Mouse (Mus musculus): ENCODE data around the gene Dusp3. TPM values are rescaled to one million over a fixed set of nuclear protein-coding genes. Genes with fewer than 3 reads are reported as not detected.
A peak's percentile ranks its signal among the peaks of the same experiment; 100 is the strongest.

Dusp3 gene
- polyA plus RNA-seq, 1 experiment from 2014 or later, result 27.6 TPM

DNA sequence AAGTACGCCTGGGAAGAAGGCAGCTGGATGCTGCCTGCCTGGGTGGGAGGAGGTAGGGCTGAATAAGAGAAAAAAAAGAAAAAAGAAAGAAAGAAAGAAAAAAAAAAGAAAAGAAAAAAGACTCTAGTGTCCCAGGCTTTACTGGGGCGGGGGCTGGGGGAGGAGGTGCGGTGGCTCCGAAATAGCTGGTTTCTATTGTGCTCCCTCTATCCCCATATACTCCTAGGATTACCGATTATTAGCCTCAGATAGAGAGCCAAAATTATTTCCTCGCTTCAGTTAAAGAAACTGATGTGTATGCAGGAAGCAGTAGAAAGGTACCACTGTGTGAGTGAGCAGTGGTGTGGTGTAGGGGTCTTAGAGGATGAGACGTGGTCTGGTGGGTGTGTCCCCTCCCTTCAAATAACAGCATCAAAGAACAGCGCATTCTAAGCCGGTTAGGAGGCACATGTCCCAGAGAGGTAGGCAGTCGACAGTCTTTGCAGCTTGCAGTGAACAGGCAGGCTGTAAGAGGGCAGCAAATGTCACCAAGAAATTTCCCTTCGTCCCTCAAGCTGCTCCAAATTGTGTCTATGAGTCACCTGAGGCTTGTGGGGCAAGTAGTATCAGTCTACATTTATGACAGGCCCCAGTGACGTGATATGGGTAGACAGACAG is 40.7 kb upstream of the Dusp3 start:
- ATAC-seq, result no peak
- H3K4me1 ChIP-seq (ENCODE audit: control insufficient read depth, insufficient read depth, low read length), result peaks cover 9% of the 10 kb centered on the region
- 6% methylated on average over 12 of the region's 12 CpGs for whole genome bisulfite sequencing
- peak overlapping the region; percentile 57 for H3K4me3 ChIP-seq (ENCODE audit: low read length)
- H3K9ac ChIP-seq (ENCODE audit: low read depth, low read length), result peak overlapping the region; percentile 70; the same call in 1 of the 2 replicates
- H3K27me3 ChIP-seq (replicated peaks; ENCODE audit: control insufficient read depth, insufficient read depth, low read length), result no peaks in the 10 kb centered on the region
- no peaks in the 10 kb centered on the region for H3K36me3 ChIP-seq (ENCODE audit: control insufficient read depth, insufficient read depth, low read length)
- H3K9me3 ChIP-seq (ENCODE audit: control insufficient read depth, low read length), result no peaks in the 10 kb centered on the region
- H3K4me2 ChIP-seq (ENCODE audit: low read depth, low read length), result peak overlapping the region; percentile 94
- peak overlapping the region; percentile 45 for H3K27ac ChIP-seq (ENCODE audit: low read length)

DNA sequence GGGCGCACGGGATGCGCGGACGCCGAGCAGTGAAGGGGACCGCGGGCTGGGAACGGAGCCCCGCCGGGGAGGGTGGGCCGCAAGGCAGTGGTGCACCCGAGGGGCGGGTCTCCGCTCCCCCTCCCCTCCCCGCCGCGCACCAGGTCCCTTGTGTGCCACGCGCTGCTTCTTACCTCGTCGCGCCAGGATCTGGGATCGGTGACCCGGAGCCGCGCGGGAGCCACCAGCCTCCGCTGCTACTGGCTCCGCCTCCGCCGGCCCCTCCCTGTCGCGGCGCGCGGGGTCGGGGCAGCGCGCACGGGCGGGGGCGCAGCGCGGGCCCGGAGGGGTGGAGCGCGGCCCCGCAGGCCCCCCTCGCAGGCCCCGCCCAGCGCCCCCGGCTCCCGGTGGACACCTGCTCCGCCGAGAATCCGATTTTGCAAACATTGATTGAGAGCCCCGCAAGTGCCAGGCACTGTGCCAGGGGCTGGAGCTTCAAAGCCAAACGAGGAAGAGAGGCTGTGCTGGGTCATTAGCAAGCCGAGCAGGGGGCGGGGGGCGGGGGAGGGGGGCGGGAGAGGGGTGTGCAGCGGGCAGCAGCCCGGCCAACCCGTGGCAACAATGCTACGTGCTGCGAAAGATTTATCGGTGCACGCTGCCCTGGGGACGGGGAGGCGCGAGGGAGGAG is 40.0 kb upstream of the Dusp3 start:
- Histone ChIP-seq H3K27ac (ENCODE audit: low read length) (peak overlapping the region; percentile 56; the same call in 1 of the 2 replicates), H3K4me3 (ENCODE audit: low read length) (peak overlapping the region; percentile 57), H3K27me3 (replicated peaks; ENCODE audit: control insufficient read depth, insufficient read depth, low read length) (no peaks in the 10 kb centered on the region), H3K4me2 (ENCODE audit: low read depth, low read length) (peak overlapping the region; percentile 94), H3K9ac (ENCODE audit: low read depth, low read length) (peak overlapping the region; percentile 70), H3K4me1 (ENCODE audit: control insufficient read depth, insufficient read depth, low read length) (peaks cover 9% of the 10 kb centered on the region), H3K36me3 (ENCODE audit: control insufficient read depth, insufficient read depth, low read length) (no peaks in the 10 kb centered on the region), H3K9me3 (ENCODE audit: control insufficient read depth, low read length) (no peaks in the 10 kb centered on the region)
- ATAC-seq, result peak; percentile 89
- under 1% methylated on average over 59 of the region's 73 CpGs for WGBS

DNA sequence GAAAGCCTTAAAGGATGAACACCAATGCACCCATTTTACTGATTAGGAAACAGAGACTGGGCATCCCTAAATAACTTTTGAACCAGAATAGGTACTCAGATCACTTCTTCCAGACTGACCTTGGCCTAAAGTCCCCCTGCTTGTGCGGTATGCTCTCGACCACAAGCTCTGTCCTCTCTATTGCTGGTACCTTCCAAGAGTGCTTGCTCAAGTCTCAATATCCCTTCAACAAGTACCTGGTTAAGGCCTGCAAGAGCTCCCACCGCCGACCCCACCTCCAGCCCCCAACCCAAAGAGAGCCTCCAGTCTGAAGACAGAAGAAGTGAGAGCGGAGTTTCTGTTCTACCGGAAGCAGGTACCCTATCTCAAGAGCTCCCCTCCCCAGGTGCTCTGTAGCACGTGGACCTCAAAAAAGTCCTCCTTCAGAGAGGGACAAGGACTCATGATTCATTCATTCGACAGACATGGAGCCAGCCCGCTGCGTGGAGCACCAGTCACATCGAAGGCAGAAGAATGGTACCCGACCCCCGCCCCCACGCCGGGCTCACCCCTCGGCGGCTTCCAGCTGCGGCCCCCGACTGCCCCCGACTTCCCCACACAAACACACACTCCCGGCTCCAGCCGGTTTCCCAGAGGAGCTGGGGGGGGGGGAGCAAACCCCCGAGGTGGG is 39.3 kb upstream of the Dusp3 start:
- Histone ChIP-seq H3K36me3 (ENCODE audit: control insufficient read depth, insufficient read depth, low read length) (no peaks in the 10 kb centered on the region), H3K4me1 (ENCODE audit: control insufficient read depth, insufficient read depth, low read length) (peaks cover 9% of the 10 kb centered on the region), H3K9me3 (ENCODE audit: control insufficient read depth, low read length) (no peaks in the 10 kb centered on the region), H3K27me3 (replicated peaks; ENCODE audit: control insufficient read depth, insufficient read depth, low read length) (no peaks in the 10 kb centered on the region), H3K9ac (ENCODE audit: low read depth, low read length) (peak overlapping the region; percentile 70), H3K27ac (ENCODE audit: low read length) (no peak overlapping the region), H3K4me2 (ENCODE audit: low read depth, low read length) (peak overlapping the region; percentile 94), H3K4me3 (ENCODE audit: low read length) (peak overlapping the region; percentile 57)
- peak; percentile 8; the same call in 1 of the 2 replicates for ATAC-seq
- 6% methylated on average over 23 of the region's 23 CpGs for WGBS

DNA sequence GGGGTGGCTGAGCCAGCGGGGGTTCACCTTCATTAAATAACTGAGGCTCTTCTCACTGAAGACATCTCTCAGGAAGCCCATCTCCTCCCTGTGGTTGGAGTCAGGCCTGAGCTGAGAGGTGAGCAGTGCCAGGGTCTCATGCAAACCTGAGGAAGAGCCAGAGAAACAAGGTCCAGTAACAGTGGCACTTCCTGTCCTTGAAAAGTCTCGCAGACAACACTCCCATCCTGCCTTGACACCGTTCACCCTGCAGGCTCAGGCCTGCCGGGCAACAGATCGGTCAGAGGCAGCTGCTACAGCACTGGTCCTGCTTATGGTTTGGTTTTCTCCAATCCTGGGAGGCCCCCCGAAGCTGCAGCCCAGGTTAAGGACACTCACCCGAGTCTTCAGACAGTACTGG is 38.5 kb upstream of the Dusp3 start:
- WGBS, result 55% methylated on average over 7 of the region's 7 CpGs
- no peak for ATAC-seq

DNA sequence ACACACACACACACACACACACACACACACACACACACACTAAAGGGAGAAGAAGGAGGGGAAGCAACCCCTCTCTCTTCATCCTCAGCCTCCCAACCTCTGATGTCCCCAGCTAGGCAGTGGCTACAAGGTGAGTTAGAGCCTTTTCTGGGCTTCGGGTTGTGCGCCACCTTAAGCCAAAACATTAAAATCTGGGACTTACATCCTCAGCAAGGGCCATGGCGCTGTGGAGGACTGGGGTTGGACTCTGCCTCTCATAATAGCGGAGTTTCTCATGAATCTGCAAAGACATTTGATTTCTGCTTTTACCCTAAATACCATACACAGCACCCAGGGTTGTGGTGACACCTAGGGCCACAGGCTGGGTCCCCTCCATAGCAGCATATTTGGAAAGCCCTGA is 38.1 kb upstream of the Dusp3 start:
- Histone ChIP-seq H3K4me3 (ENCODE audit: low read length) (no peak overlapping the region), H3K36me3 (ENCODE audit: control insufficient read depth, insufficient read depth, low read length) (no peaks in the 10 kb centered on the region), H3K9me3 (ENCODE audit: control insufficient read depth, low read length) (no peaks in the 10 kb centered on the region), H3K4me2 (ENCODE audit: low read depth, low read length) (no peak overlapping the region), H3K9ac (ENCODE audit: low read depth, low read length) (no peak overlapping the region), H3K4me1 (ENCODE audit: control insufficient read depth, insufficient read depth, low read length) (peaks cover 9% of the 10 kb centered on the region), H3K27ac (ENCODE audit: low read length) (no peak overlapping the region), H3K27me3 (replicated peaks; ENCODE audit: control insufficient read depth, insufficient read depth, low read length) (no peaks in the 10 kb centered on the region)
- WGBS, result 87% methylated on average over 4 of the region's 4 CpGs
- ATAC-seq, result no peak

More for the DNA sequence above, 38.5 kb upstream of the Dusp3 start:
- Histone ChIP-seq H3K9ac (ENCODE audit: low read depth, low read length) (no peak overlapping the region), H3K27me3 (replicated peaks; ENCODE audit: control insufficient read depth, insufficient read depth, low read length) (no peaks in the 10 kb centered on the region), H3K4me2 (ENCODE audit: low read depth, low read length) (no peak overlapping the region), H3K4me1 (ENCODE audit: control insufficient read depth, insufficient read depth, low read length) (peaks cover 9% of the 10 kb centered on the region), H3K4me3 (ENCODE audit: low read length) (no peak overlapping the region), H3K27ac (ENCODE audit: low read length) (no peak overlapping the region), H3K36me3 (ENCODE audit: control insufficient read depth, insufficient read depth, low read length) (no peaks in the 10 kb centered on the region), H3K9me3 (ENCODE audit: control insufficient read depth, low read length) (no peaks in the 10 kb centered on the region)

DNA sequence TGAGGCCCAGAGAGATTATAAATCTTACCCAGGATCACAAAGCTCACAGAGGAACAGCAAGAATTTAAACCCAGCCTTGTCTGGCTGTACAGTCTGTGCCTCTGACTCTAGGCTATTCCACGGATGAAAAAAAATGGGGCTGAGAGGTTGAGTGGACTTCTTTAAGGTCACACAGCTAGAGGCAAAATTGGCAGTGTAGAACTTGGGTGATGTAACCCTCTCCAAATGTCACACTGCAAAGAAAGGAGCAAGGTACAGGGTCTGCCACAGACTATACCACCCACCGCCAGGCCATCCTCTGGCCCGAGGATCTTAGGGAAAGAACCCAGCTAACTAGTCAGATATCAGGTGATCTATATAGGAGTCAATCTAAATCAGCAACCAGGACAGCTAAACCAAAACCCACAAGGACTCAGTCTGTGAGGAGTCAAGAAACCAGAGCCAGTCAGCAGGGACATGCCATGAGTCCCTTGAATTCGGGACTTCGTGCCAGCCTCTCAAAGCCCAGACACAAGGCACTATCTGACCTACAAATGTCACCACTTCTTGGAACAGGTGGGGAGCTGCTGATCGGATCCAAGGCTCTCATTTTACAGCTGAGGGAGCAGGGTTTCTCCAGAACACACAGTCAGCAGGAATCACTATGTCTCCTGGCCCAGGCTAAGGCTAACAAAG is 37.4 kb upstream of the Dusp3 start:
- Histone ChIP-seq H3K4me3 (ENCODE audit: low read length) (no peak overlapping the region), H3K4me2 (ENCODE audit: low read depth, low read length) (no peak overlapping the region), H3K36me3 (ENCODE audit: control insufficient read depth, insufficient read depth, low read length) (no peaks in the 10 kb centered on the region), H3K9ac (ENCODE audit: low read depth, low read length) (no peak overlapping the region), H3K9me3 (ENCODE audit: control insufficient read depth, low read length) (no peaks in the 10 kb centered on the region), H3K4me1 (ENCODE audit: control insufficient read depth, insufficient read depth, low read length) (peaks cover 9% of the 10 kb centered on the region), H3K27me3 (replicated peaks; ENCODE audit: control insufficient read depth, insufficient read depth, low read length) (no peaks in the 10 kb centered on the region), H3K27ac (ENCODE audit: low read length) (no peak overlapping the region)
- no peak for ATAC-seq
- 86% methylated on average over 6 of the region's 6 CpGs for WGBS

DNA sequence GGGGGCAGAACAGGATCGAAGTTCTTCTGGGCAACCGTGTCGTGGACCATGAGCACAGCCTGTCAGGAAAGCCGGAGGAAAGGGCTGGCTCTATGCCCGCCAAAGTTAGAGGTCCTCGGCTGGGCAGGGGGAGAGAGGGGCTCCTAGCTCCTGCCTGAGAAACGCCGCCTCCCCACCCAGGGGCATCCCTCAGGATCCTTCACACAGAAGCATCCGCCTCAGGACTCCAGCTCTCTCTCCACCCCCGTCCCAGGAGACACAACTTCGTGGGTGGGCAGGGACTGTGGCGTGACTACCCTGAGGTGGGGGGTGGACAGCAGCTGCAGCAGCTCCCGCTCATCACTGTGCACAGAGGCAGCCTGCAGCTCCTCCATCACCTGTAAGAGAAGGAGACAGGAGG is 36.6 kb upstream of the Dusp3 start:
- ATAC-seq, result no peak
- WGBS, result 84% methylated on average over 13 of the region's 13 CpGs
- Histone ChIP-seq H3K27ac (ENCODE audit: low read length) (no peak overlapping the region), H3K4me3 (ENCODE audit: low read length) (no peak overlapping the region), H3K9ac (ENCODE audit: low read depth, low read length) (no peak overlapping the region), H3K27me3 (replicated peaks; ENCODE audit: control insufficient read depth, insufficient read depth, low read length) (no peaks in the 10 kb centered on the region), H3K4me2 (ENCODE audit: low read depth, low read length) (no peak overlapping the region), H3K4me1 (ENCODE audit: control insufficient read depth, insufficient read depth, low read length) (peaks cover 9% of the 10 kb centered on the region), H3K9me3 (ENCODE audit: control insufficient read depth, low read length) (no peaks in the 10 kb centered on the region), H3K36me3 (ENCODE audit: control insufficient read depth, insufficient read depth, low read length) (no peaks in the 10 kb centered on the region)

DNA sequence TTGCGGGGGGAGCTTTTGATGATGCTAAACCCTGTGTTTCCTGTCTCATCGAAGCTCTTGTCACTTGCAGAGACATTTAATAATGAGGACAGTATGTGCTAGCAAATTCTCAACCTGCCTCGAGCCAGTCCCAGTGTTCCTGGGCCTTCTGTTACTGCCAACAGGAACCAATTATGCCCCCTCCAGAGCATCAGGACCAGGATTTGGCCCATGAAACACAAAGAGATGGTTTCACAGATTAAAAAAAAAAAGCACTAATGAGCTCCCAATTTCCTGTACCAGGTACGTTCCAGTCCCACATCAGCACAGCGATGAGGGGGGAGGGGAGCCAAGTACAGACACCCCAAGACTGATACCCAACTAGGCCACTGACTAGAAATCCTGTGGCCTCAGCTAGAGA is 34.4 kb upstream of the Dusp3 start:
- H3K4me3 ChIP-seq (ENCODE audit: low read length), result no peak overlapping the region
- no peak overlapping the region for H3K4me2 ChIP-seq (ENCODE audit: low read depth, low read length)
- ATAC-seq, result no peak
- no peak overlapping the region for H3K9ac ChIP-seq (ENCODE audit: low read depth, low read length)
- no peak overlapping the region for H3K27ac ChIP-seq (ENCODE audit: low read length)
- H3K4me1 ChIP-seq (ENCODE audit: control insufficient read depth, insufficient read depth, low read length), result 0 out of 2 replicates have a peak, but pooled peaks cover 2% of the 10 kb centered on the region
- no peaks in the 10 kb centered on the region for H3K27me3 ChIP-seq (replicated peaks; ENCODE audit: control insufficient read depth, insufficient read depth, low read length)
- H3K9me3 ChIP-seq (ENCODE audit: control insufficient read depth, low read length), result no peaks in the 10 kb centered on the region
- WGBS, result 87% methylated on average over 5 of the region's 5 CpGs
- H3K36me3 ChIP-seq (ENCODE audit: control insufficient read depth, insufficient read depth, low read length), result no peaks in the 10 kb centered on the region; the same call in 1 of the 2 replicates

DNA sequence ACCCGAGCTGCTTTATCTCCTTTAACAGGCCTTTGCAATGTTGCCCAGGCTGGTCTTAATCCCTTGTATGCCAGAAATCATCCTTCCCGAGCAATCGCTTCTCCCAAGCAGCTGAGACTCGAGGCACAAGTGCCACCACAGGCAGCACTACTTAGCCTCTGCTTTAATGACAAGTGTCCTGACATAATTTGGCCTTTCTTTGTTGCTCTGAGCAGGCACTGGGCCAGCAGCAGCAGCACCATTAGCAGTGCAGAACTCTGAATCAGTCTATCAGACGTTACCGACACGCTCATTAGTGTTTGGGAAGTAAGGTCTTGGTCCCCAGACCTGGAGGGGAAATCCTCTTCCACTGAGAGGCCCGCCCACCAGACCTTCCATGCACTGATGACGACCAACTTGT is 32.9 kb upstream of the Dusp3 start:
- Histone ChIP-seq H3K4me1 (ENCODE audit: control insufficient read depth, insufficient read depth, low read length) (no peaks in the 10 kb centered on the region), H3K9ac (ENCODE audit: low read depth, low read length) (no peak overlapping the region), H3K36me3 (ENCODE audit: control insufficient read depth, insufficient read depth, low read length) (no peaks in the 10 kb centered on the region; the same call in 1 of the 2 replicates), H3K9me3 (ENCODE audit: control insufficient read depth, low read length) (no peaks in the 10 kb centered on the region), H3K4me3 (ENCODE audit: low read length) (no peak overlapping the region), H3K27ac (ENCODE audit: low read length) (no peak overlapping the region), H3K4me2 (ENCODE audit: low read depth, low read length) (no peak overlapping the region), H3K27me3 (replicated peaks; ENCODE audit: control insufficient read depth, insufficient read depth, low read length) (no peaks in the 10 kb centered on the region)
- no peak for ATAC-seq
- 74% methylated on average over 9 of the region's 9 CpGs for WGBS
